Mouse (Mus musculus) CD4-positive helper T cell, adult 2 months (primary cell): ENCODE results near the gene Slc6a1.
"Not testable (repeated sequence)": the region's sequence is repeated elsewhere in the genome, so short reads cannot be mapped to it uniquely, and the experiment has no call there.

Experiments
- DNase-seq: peaks from one replicate; pipeline ENCODE4 v3.0.0-alpha.2; 2012; ENCODE audit warnings: low read depth, missing footprints, low spot score

Slc6a1 gene

GRCm38 (mm10) chr6:114290184-114290583 lies 7.7 kb downstream of the Slc6a1 start:
- no peak for DNase-seq

DNA sequence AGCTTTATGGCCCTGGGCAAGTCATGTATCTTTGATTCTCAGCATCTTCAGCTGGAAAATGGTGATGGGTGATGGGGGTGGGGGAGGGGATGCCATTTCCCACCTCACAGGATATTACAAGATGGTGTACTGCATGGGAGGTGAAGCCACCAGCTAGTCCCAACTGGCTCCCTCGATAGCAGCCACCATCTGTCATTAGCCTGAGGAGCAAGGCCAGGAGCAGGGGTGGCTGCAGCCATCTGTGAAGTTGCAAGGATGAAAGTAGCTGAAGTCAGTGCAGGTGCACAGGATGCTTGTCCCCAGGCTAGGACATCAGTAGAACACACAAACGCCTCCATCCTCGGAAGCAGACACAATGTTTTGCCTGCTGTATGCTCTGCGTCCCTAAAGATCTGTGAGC lies 8.5 kb downstream of the Slc6a1 start:
- DNase-seq: no peak

GRCm38 (mm10) chr6:114291396-114291795 lies 9.0 kb downstream of the Slc6a1 start:
- no peak for DNase-seq

- no peak for DNase-seq
Observed at GRCm38 (mm10) chr6:114293511-114293910, 11.1 kb downstream of the Slc6a1 start.

DNA sequence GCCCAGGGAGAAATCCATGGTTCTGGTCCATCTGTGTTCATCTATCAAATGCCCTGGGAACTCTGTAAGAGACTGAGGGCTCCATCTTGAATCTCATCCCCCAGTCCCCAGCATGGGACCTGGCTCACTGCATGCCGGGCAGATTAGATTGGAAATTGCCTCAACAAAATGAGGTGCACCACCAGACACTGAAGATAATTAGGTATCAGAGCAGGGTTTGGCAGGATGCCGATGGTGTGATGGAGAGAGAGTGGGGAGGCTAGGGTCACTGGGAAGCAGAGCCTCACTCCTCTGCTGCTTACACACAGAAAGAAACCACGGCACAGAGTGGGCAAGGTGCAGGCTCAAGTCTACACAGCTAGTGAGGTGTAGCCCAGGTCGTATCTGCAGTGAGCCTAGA lies 12.7 kb downstream of the Slc6a1 start:
- DNase-seq: no peak

DNA sequence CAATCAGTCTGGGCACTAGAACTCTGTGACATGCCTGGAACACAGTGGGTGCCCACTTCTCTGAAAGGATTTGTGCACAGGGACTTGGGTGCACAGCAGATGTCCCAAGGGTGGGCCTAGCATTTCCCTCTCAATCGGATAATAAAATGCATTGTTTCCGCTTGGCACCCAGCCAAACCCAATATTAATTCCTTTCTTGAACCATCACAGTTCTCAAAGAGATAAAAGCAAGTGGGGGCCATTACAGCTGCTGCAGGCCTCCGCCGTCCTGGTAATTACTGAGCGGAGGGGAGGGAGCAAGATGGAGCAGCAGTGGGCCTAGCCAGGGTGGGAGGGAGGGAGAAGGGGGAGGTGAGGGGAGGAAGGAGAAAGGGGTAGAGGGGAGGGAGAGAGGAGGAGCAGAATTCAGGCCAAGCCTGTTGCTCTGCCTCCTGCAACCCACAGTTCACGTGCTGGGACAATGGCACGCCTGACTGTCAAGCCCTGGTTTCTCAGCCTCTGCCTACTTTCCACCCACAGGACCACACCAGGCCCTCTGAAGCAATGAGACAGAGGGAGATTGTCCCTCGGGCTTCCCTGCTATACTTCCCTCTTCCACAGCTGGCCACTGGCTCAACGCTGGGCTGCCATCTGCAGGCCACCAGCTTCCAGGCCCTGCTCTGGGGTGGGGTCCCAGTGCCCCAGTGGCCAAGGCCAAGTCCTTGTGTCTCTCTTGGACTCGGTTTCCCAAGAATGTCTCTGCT lies 15.0 kb downstream of the Slc6a1 start:
- DNase-seq: no peak

GRCm38 (mm10) chr6:114299699-114300098 lies 17.3 kb downstream of the Slc6a1 start:
- DNase-seq: no peak

DNA sequence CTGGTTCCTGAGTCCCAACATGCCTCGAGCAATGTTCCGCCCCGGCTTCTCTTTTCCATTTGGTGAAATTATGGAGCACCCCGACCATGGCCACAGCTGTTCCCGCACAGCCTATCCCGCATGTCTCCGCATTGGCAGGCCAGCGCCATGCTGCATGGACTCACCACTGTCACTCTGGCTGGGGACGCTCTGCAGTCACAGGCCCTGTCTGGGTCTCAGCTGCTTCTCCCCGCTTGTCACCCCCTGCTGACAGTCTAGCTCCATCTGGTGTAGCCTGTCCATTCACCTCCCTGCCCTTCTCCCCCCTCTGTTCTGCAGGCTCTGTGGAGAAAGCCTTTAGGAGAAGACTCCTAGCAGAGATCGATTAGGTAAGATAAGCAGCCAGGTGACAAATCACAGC lies 18.3 kb downstream of the Slc6a1 start:
- DNase-seq: no peak

- DNase-seq: no peak
Observed at GRCm38 (mm10) chr6:114304668-114305067, 22.2 kb downstream of the Slc6a1 start.

GRCm38 (mm10) chr6:114320511-114320910 lies 38.1 kb downstream of the Slc6a1 start:
- no peak for DNase-seq

DNA sequence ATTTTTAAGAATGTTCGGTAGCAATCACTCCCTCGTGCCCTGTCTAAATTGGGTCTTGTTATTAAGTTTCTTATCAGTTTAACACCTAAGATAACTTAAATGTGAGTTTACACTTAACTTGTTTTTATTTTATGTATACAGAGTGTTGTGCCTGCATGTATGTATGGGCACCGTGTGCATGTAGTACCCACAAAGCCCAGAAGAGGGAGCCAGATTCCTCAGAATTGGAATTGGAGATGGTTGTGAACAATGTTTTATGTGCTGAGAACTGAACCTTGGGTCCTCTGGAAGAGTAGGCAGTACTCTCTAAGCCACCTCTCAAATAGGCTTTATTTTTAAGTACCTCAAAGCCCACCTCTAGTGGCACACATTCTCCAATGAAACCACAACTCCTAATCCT lies 38.7 kb downstream of the Slc6a1 start:
- DNase-seq: no peak

DNA sequence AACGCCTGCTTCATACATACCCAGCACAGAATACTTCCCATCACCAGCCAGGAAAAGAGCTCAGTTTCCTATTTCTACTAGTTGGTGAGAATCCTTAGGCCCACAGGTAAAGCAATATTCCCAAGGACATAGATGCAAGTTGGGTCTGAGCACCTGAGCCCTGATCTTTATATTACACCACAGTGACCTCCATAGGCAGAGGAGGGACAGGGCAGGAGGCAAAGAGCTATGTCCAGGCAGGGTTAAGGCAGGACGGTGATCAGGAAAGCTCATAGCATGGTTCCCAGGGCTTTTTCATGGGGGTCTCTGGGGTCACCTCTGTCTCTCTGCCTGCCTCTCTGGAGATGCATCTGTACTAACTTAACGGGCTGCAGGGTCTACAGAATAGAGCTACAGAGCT lies 40.5 kb downstream of the Slc6a1 start:
- DNase-seq: no peak

DNA sequence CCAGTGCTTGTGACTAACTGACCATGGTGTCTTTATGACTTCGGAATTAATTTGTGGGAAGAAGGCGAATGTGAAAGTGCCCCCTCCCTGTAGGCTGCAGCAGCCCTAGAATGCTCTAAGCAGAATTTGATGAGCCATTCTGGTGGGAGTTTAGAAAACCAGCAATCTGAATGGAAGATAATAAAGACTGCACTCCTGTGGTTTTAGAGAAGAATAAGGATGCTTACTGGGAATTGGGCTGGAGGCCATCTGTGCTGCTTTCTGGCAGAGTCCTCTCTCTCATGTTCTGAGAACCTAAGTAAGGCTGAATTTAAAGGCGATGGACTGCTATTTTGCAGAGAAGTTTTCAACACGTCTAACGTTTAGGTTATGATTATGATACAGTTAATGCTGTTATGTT lies 42.4 kb downstream of the Slc6a1 start:
- DNase-seq: no peak

DNA sequence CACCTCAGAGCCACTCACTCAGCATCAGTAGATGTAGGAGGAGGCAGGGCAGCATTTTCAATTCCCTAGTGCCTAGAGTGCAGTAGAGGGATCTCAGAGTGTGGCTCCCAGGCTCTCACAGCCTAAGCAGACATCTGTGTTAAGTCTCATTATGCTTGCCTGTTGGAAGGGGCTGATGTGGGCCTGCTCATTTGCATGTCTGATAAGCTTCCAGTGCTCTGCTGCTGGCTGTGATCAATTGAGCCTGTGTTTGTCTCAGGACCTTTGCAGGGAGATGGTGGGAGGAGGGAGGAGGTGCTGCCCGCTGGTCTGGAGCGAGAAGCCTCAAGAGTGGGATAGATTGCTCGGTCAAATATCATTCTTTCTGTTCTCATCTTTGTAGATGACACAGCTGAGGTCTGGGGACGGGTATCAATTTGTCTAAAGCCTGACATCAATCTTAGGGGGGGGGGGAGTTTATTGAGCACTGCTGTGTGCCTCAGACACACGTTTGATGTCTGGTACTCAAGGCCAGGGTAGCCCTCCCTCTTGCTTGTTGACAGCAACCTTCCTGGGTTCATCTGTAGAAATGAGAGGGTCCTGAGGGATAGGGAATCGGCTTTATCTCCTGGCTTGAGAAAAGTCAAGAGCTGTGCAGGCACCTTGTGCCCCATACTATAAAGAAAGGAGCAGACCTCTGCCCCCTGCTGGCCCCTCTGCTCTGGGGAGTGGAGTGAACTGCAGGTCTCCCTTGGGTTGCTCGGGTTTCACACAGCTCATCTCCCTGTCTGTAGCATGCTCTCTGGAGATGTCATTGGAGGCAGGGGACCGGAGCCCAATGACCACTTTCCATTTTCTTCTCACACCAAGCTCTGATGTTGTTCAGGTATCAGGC lies 47.4 kb downstream of the Slc6a1 start:
- DNase-seq: no peak

DNA sequence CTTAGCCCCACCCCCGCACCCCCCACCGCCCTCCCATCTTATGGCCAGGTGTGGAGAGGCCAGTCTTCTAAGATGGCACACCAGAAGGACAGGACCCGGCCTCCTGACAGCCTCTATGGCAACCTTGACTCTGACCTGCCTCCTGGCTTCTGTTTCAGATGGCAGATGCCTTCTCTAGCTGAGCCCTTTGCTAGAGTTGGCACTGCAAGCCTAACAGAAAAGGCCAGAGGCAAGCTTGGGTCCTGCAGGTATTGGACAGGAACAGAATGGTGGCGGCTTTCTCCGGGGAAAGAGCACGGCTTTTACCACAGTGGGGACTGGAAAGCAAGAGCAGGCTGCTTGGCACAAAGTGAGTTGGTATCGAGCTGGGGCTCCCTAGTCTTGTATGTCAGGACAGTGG lies 49.5 kb downstream of the Slc6a1 start:
- DNase-seq: no peak

DNA sequence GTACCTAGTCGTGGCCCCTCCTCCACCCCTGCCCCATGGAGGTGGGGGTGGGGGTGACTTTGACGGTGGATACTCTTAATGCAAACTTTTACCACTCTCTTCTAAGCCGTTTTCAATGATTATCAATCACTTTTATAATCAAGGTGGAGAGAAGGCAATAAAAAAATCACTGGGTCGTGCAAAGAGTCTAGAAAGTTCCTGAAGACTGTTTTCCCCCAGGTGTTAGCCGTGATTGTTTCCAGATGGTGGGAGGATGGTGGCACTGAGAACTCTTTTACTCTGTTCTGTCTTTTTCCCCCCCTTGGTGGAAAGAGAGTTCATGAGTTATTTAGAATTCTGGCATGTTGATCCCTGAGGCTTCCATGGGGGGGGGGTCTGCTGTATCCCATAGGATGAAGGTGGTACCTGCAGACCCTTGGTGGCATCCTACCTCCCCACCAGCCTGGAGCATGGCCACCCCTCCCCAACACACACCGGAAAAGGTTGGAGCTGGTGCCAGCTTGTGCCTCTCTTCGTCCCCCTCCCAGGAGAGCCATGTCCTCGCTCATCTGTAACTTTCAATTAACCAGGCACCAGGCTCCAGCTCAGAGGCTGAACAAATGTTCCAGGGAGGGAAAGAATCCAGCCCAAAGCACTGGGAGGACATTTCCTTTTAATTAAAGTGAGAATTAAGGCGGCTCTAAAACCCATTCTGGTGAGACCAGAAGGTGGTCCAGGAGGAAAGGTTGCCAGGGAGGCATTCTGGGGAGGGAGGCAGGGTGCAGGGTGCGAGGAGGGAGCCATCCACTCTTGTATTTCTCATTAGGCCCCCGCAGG lies 53.9 kb downstream of the Slc6a1 start:
- no peak for DNase-seq

DNA sequence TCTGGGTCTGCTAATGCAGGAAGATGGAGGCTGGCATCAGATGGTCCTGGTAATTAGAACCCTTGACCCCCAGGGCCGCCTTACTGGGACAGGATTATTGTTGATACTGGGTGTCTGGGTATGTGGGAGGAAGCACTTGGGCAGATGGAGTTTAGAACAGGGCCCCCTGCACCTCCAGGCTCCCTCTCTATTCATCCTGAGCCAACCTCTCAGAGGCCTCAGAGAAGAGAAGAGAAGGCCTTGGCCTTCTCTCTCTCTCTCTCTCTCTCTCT lies 54.4 kb downstream of the Slc6a1 start:
- DNase-seq: no peak

- not testable (repeated sequence) for DNase-seq
Observed at GRCm38 (mm10) chr6:114341381-114341780, 58.9 kb downstream of the Slc6a1 start.

DNA sequence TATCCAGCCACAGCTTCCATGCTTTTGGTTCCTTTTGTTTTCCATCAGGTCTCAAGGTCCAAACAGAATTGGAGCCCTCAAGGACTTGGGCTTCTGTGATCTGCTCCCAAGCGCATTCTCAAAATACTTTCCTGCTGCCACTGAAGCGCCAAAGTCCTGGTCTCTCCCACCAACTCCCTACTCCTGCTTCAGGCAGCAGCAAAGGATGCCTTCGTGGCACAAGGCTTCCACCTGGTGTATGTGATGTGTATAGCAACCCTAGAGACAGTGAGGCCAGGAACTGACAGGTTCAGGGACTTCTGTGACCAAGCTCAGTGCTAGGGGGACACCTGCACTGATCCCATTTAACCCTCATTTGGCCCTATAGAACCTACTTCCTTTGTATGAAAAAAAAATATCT lies 61.3 kb downstream of the Slc6a1 start:
- DNase-seq: no peak

DNA sequence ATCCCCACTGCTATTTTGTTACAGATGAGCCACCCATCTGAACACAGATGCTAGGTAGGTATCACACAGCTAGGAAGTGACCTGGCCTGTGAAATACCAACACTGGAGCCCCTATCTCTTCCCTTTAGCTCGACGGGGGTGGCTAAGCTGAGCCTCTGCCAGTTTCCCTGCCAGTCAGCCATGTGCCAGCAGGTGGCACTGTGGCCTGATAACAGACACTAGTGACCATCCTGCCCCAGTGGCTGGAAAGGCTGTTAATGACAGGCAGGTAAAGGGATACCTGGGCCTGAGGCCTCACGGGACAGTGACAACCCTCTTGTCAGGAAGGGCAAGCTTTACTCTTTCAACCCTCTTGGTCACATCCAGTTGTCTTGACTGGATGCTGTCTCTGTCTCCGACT lies 62.7 kb downstream of the Slc6a1 start:
- peak; percentile 7 for DNase-seq

- no peak for DNase-seq
Observed at GRCm38 (mm10) chr6:114347831-114348754, 65.7 kb downstream of the Slc6a1 start.
